Mouse (Mus musculus) CD4-positive, CD25-positive, alpha-beta regulatory T cell, adult 4 months (primary cell): Measurements from ENCODE around the gene Mcu. TPM values are rescaled to one million over a fixed set of nuclear protein-coding genes. Genes with fewer than 3 reads are reported as not detected.

ENCODE experiments used
- ATAC-seq: one replicate; pipeline ENCODE4 v1.8.0; 2017
- polyA plus RNA-seq, 2 experiments: library from polyadenylated mRNA; unstranded; fragments of 100-300 nt; shearing (Covaris generic); gene quantifications; one replicate each; pipeline ENCODE4 v1.2.1; 2017

Mcu gene
- polyA plus RNA-seq, 2 experiments from 2014 or later, result 21.6 to 23.7 TPM

- ATAC-seq, result no peak
These were observed 127.1 kb downstream of the Mcu start for GRCm38 (mm10) chr10:59489411-59489810.

DNA sequence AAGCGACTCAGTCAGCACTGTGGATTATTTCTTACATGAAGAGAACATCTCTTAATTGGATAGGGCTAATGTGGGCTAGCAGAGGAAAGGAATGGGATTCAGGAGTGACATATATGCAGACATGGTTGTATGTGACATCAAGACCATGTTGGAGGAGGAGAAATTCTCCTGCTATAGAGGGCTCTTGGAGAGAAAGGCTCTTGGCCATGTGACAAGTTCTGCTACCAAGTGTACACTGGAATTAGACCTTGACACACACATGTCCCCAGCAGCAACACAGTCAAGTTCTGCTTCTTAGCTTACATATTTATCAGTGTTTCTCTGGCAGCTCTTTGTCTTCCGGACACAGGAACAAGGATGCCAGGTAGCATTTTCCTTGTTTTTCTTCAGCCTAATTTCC is 129.1 kb downstream of the Mcu start:
- ATAC-seq, result no peak

DNA sequence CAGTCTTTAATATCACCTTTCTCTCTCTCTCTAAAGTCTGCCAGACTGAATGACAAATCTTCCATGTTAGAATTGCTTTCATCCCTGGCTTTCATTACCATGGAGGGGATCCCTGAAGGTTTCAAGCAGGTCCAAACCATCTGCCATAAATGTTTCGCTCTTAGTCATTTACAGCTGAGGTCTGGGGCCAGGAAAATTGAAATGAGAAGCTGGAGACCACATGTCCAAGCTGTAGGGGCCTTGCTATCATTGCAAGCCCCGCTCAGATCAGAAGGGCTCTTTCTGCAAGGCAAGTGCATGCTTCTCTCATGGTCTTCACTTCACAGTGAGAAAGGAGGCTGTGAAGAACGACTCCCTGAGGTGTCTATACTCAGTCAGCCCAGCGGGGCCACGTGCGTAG is 132.2 kb downstream of the Mcu start:
- ATAC-seq, result no peak

DNA sequence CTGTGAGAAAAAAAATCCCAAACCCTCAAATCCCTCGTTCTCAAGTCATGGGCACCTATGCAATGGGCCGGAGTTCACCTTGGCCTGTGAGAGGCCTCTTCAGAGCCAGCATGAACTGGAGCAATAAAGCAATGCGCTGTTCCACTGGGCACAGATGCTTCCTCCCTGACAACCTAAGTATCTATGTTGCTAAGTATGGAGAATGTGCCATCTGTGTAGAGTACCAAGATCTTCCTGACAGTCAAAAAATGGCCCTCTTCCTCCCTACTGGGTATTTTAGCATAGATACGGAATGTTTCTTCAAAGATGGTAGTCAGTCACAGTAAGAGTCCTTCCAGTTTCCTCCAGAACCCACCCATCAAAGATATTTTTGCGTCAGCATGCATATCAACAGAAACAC is 135.1 kb downstream of the Mcu start:
- ATAC-seq, result no peak

- ATAC-seq, result no peak
These were observed 146.0 kb downstream of the Mcu start for GRCm38 (mm10) chr10:59470451-59470850.

DNA sequence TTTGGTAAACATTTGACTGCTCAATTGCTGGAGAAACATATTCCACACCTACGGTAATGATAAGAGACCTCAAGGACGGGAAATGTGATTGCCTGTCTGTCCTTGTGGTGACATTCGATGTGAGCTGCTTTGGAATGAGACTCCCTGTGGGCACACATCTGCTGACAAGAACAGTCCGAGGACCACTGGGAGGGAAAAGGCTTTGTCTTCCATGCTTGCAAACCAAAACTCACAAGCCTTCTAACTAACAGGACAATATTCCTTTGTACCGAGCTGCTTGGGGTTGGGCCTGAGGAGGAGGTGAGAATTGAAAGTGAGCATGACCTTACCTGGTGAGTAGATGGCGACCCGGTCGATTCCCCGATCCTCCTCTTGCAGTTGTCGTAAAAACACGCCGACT is 149.2 kb downstream of the Mcu start:
- no peak for ATAC-seq

- ATAC-seq, result no peak
These were observed 149.9 kb downstream of the Mcu start for GRCm38 (mm10) chr10:59466626-59467025.

DNA sequence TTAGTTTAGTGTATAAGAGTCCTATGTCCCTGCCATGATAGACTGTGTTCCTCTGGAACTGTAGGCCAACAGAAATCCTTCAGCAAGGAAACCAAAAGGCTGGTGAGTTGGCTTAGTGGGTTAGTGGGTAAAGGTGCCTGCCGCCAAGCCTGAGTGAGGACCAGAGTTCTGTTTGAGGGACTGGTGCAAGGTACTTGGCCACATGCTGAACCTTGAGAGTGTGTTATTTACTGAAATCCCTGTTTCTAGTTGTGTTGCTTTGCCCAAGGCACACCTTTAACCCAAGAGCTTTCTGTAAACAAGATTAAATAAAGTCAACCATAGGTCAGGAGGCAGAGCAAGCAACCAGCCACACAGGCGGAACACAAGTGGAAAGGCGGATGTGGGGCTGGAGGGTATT is 150.9 kb downstream of the Mcu start:
- no peak for ATAC-seq

DNA sequence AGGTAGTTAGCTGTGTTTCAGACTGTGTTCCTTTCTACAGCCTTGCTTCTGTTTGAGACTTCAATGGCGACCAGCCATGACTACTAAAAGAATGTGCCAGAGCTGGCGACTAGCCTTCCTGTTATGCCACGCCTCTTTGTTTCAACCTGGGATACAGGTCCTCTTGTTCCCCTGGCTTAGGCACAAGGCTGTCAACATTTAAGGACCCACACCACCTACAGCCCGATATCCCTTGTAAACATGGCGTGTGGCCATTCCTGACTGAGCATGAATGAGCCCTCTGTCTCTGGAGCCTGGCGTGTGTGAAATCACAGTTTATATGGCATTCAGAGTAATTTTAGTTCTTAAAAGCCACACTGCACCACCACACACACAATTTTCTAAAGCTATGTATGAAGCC is 154.2 kb downstream of the Mcu start:
- ATAC-seq, result no peak

GRCm38 (mm10) chr10:59459767-59460166 is 156.7 kb downstream of the Mcu start:
- no peak for ATAC-seq

- ATAC-seq, result no peak
These were observed 161.9 kb downstream of the Mcu start for GRCm38 (mm10) chr10:59454631-59455030.

DNA sequence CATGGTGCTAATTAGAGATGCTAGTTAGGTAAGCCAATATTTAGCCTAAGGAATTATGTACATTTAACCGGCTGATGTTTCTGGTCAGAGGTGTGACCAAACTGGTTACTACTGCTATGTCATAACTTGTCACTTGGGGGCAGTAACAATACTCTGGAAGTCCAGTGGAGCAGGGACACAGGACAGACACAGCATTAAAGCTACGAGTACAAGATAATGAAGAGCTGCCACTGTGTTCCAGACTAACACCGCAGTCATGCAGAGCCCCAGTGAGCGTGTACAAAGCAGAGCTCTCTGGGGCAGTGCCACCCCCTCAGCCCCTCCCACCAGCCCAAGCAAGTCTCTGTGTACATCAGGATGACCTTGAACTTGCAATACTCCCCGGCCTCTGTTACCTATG is 164.7 kb downstream of the Mcu start:
- no peak for ATAC-seq

DNA sequence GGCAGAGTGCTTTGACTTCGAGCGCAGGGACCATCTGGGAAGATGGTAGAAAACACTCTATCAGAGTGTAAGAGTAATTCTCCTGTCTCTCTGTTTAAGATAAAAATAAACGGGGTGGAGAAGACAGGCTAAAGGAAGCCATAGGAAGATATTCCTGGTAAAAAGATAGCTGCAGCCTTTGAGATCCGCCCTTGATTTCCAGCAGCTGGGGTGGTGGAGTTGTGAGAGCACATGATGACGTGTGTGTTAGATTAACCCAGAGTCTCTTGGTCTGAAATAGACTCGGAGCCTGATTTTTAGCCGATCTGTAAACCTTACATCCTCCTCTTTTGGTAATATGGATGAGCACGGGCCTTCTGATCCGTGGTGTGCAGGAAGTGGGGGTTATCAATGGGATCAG is 168.9 kb downstream of the Mcu start:
- ATAC-seq, result no peak

GRCm38 (mm10) chr10:59446911-59447437 is 169.5 kb downstream of the Mcu start:
- no peak for ATAC-seq

GRCm38 (mm10) chr10:59444635-59445034 is 171.9 kb downstream of the Mcu start:
- no peak for ATAC-seq

- ATAC-seq, result no peak
These were observed 172.4 kb downstream of the Mcu start for GRCm38 (mm10) chr10:59444106-59444505.

DNA sequence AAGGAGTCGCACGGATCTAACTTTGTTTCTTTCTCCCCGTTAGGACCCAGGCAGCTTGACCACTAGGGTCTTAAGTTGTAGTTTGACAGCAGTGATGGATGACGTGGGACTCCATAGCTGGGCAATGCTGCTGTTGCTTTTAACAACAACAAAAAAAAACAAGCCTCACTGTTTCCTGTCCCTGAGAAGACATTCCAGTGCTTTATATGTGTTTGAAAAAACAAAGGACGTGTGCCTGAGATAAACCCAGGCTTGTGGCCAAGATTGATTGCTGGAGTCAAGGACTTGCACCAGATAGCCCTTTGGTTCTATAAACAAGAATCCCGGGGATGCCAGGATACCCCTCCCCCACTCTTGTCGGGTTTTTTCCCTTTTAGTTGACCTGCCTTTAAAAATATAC is 173.3 kb downstream of the Mcu start:
- no peak for ATAC-seq

- no peak for ATAC-seq
These were observed 174.8 kb downstream of the Mcu start, which contains the start of gene Oit3 for GRCm38 (mm10) chr10:59441735-59442134. TSS of gene Oit3 (minus strand) at chr10:59441778.

DNA sequence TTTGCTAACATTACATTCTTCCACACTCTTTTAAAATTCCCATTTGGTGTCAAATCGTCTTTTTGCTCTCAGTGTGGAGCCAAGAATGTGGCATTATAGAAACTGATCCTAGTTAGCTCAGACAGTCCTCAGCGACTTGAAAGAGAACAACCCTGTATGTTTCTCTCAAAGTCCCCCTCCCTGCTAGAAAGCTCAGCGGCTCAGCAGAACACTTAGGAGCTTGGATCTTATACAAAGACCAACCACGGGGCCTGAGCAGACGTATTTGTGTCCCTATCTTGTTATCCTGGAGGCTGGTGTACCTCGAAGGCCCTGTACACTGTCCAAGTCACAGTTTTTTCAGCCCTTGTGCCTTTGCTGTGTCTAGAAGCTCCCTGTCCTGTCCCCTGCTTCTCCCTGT is 176.3 kb downstream of the Mcu start:
- no peak for ATAC-seq

DNA sequence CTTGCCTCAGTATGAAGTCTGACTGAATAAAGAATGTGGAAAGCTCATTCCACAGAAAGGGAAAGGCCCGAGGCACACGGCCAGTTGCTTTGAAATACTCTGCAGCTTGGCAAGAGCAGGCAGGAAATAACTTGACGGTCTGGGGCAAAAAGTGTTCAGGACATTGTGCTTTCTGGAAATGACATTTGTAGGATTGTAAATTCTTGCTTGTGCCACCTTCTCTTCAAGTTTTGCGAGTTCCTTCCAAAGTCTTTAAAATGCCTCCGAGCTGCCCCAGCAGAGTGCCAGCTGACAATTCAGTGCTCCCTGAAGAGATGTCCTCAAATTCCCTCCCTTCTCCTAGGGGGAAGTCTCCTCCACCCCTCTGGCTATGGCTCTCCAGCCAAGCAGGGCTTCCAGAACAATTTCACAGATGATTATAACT is 177.0 kb downstream of the Mcu start:
- no peak for ATAC-seq

- ATAC-seq, result no peak
These were observed 177.8 kb downstream of the Mcu start for GRCm38 (mm10) chr10:59438651-59439050.

GRCm38 (mm10) chr10:59435746-59436145 is 180.7 kb downstream of the Mcu start:
- no peak for ATAC-seq

DNA sequence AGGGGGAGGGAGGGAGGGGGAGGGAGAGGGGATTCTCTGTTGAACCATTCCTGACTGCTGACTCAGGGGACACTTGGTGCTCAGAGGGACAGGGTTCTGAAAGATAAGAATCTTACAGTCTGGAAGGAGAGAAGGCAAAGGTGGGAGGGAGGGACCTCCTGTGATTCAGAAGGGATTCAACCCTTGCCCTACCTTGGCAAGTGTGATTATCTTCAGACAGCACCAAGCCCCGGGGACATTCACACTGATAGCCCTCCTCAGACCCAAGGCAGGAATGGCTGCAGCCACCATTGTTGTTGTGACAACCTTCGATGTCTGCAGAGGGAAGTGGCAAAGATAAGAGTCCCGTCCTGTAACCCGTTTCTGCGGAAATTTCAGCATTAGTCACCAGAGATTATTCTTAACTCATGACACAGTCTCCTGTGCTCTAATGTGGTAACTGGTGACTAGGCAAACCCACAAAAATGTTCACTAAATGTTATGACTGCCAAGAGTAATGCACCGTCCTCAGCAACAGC is 185.7 kb downstream of the Mcu start:
- peak; percentile 92 for ATAC-seq

DNA sequence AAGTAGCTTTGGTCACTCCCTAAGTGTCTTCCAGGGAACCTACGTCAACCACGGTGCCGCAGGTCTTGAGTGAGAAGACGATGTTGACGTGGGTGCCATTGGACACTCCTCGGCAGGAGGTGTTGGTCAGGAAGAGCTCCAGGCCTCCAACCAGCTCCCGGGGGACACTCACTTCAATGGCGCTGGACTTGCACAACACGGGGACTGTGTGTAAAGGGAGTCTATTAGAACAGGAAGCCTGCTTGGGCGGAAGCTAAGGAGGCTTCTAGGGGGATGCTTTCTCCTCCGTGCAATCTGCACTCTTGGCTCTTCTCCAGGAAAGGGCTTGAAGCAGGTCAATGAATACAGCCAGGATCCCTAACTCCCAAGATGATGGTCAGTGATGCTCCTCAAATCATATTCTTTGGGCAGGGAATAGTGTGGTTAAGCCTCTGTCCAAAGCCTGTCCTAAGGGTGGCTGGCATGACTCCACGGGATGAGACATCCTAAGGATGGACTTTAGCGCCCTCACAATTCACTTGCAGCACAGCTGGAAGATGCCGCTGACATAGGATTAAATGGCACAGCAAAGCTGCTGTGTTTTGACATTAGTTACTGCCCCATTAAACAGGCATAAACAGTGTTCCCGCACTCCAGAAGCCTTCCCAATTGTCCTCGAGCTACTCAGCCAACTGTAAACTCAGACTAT is 186.9 kb downstream of the Mcu start:
- ATAC-seq, result no peak

GRCm38 (mm10) chr10:59426371-59426770 is 190.1 kb downstream of the Mcu start:
- no peak for ATAC-seq
